Mouse (Mus musculus) C2C12 (cell line): ENCODE data around the gene Capn8. TPM values are rescaled to one million over a fixed set of nuclear protein-coding genes. Genes with fewer than 3 reads are reported as not detected.

Source experiments
- H3K27me3 ChIP-seq: one replicate; pipeline ENCODE4 v1.6.1; 2011; ENCODE audit not compliant: control insufficient read depth, insufficient read depth, insufficient read length
- H3K36me3 ChIP-seq: one replicate; pipeline ENCODE4 v1.6.1; 2011; ENCODE audit not compliant: control insufficient read depth, insufficient read depth
- H3K4me3 ChIP-seq: one replicate; pipeline ENCODE4 v1.5.1; 2011; ENCODE audit warnings: mild to moderate bottlenecking, control low read depth; ENCODE audit not compliant: poor library complexity, insufficient read depth, severe bottlenecking
- H3K79me2 ChIP-seq: one replicate; pipeline ENCODE4 v1.6.1; 2011; ENCODE audit not compliant: control insufficient read depth, insufficient read depth
- H3K79me3 ChIP-seq: one replicate; pipeline ENCODE4 v1.6.1; 2011; ENCODE audit warnings: low read depth, control low read depth
- H3ac ChIP-seq: one replicate; pipeline ENCODE3; 2011; ENCODE audit warnings: low read depth; ENCODE audit not compliant: control insufficient read depth, insufficient read length
- CEBPB ChIP-seq: IDR thresholded peaks from one replicate; pipeline ENCODE4 v1.6.1; 2011; ENCODE audit warnings: low read depth, mild to moderate bottlenecking, control low read depth, moderate library complexity
- CTCF ChIP-seq: IDR thresholded peaks from one replicate; pipeline ENCODE4 v1.5.1; 2011; ENCODE audit not compliant: control insufficient read depth, insufficient read depth, insufficient read length
- FOSL1 ChIP-seq: IDR thresholded peaks from one replicate; pipeline ENCODE4 v1.8.0; 2011; ENCODE audit warnings: mild to moderate bottlenecking, low read length; ENCODE audit not compliant: poor library complexity, insufficient read depth, severe bottlenecking
- MAX ChIP-seq: IDR thresholded peaks from one replicate; pipeline ENCODE4 v1.6.1; 2011; ENCODE audit warnings: mild to moderate bottlenecking, control low read depth
- MYOD1 ChIP-seq: IDR thresholded peaks from one replicate; pipeline ENCODE4 v1.6.1; 2011; ENCODE audit warnings: low read depth; ENCODE audit not compliant: control insufficient read depth, insufficient read length
- MYOG ChIP-seq: IDR thresholded peaks from one replicate; pipeline ENCODE4 v1.6.1; 2011; ENCODE audit not compliant: control insufficient read depth, insufficient read length; ENCODE audit errors: extremely low read depth
- USF1 ChIP-seq: IDR thresholded peaks from one replicate; pipeline ENCODE4 v1.6.1; 2011; ENCODE audit warnings: low read depth, mild to moderate bottlenecking, control low read depth, moderate library complexity
- polyA plus RNA-seq: library from polyadenylated mRNA; unstranded; fragments of >200 nt; fragmentation: generic; extraction: Trizol; gene quantifications from one replicate; pipeline ENCODE4 v1.2.1, GENCODE M21; 2012; ENCODE audit warnings: missing spikeins

Gene Capn8
- polyA plus RNA-seq, 1 experiment: not detected

- TF ChIP-seq MYOD1 (no peak), CTCF (no peak), CEBPB (no peak), MYOG (no peak), FOSL1 (no peak), USF1 (no peak), MAX (no peak)
- Histone ChIP-seq H3ac (no peak overlapping the region), H3K36me3 (no peaks in the 10 kb centered on the region), H3K79me2 (no peaks in the 10 kb centered on the region), H3K4me3 (no peak overlapping the region), H3K27me3 (no peaks in the 10 kb centered on the region), H3K79me3 (no peaks in the 10 kb centered on the region)
Observed at GRCm38 (mm10) chr1:182525601-182526000, 39.2 kb upstream of the Capn8 start.

- no peaks in the 10 kb centered on the region for H3K79me3 ChIP-seq
- no peak overlapping the region for H3K4me3 ChIP-seq
- H3K36me3 ChIP-seq: no peaks in the 10 kb centered on the region
- TF ChIP-seq CTCF: no peak
- no peak for TF ChIP-seq MYOD1
- H3K27me3 ChIP-seq: no peaks in the 10 kb centered on the region
- H3K79me2 ChIP-seq: no peaks in the 10 kb centered on the region
- peak overlapping the region; percentile 31 for H3ac ChIP-seq
Observed at GRCm38 (mm10) chr1:182527261-182527766, 37.5 kb upstream of the Capn8 start.

GRCm38 (mm10) chr1:182527921-182528858 lies 36.6 kb upstream of the Capn8 start:
- Histone ChIP-seq H3K36me3 (no peaks in the 10 kb centered on the region), H3K79me3 (no peaks in the 10 kb centered on the region), H3K79me2 (no peaks in the 10 kb centered on the region), H3K27me3 (no peaks in the 10 kb centered on the region), H3K4me3 (no peak overlapping the region), H3ac (peak overlapping the region; percentile 51)
- TF ChIP-seq MAX (no peak), FOSL1 (peak; percentile 84), MYOD1 (peak; percentile 56)

GRCm38 (mm10) chr1:182533583-182533982 lies 31.2 kb upstream of the Capn8 start:
- TF ChIP-seq CEBPB (no peak), USF1 (no peak), MYOG (no peak), MYOD1 (no peak), FOSL1 (no peak), MAX (no peak), CTCF (no peak)
- H3K79me3 ChIP-seq: no peaks in the 10 kb centered on the region
- H3K27me3 ChIP-seq: no peaks in the 10 kb centered on the region
- no peaks in the 10 kb centered on the region for H3K36me3 ChIP-seq
- no peaks in the 10 kb centered on the region for H3K79me2 ChIP-seq
- H3ac ChIP-seq: no peak overlapping the region
- H3K4me3 ChIP-seq: no peak overlapping the region

GRCm38 (mm10) chr1:182535080-182535481 lies 29.7 kb upstream of the Capn8 start:
- TF ChIP-seq MYOG (no peak), MYOD1 (no peak)
- Histone ChIP-seq H3K36me3 (no peaks in the 10 kb centered on the region), H3K79me3 (no peaks in the 10 kb centered on the region), H3K27me3 (no peaks in the 10 kb centered on the region), H3K79me2 (no peaks in the 10 kb centered on the region), H3K4me3 (no peak overlapping the region), H3ac (no peak overlapping the region)
